Mouse (Mus musculus): ENCODE data around the gene Abtb2.

Abtb2 gene

GRCm38 (mm10) chr2:103622950-103623349, 56.8 kb downstream of the Abtb2 start:
- DNase-seq = no peak

- DNase-seq = no peak
Observed at GRCm38 (mm10) chr2:103625349-103625932, 59.3 kb downstream of the Abtb2 start.

- peak; percentile 33 for DNase-seq
Observed at GRCm38 (mm10) chr2:103627101-103627500, 61.0 kb downstream of the Abtb2 start.

- DNase-seq = no peak
Observed at GRCm38 (mm10) chr2:103629956-103630355, 63.8 kb downstream of the Abtb2 start.

GRCm38 (mm10) chr2:103631293-103631717, 65.2 kb downstream of the Abtb2 start:
- no peak for DNase-seq

- no peak for DNase-seq
Observed at GRCm38 (mm10) chr2:103632136-103632925, 66.2 kb downstream of the Abtb2 start.

GRCm38 (mm10) chr2:103632926-103633250, 66.8 kb downstream of the Abtb2 start:
- no peak for DNase-seq

- DNase-seq = no peak
Observed at GRCm38 (mm10) chr2:103635731-103636487, 69.8 kb downstream of the Abtb2 start.

- DNase-seq = no peak
Observed at GRCm38 (mm10) chr2:103637385-103637784, 71.3 kb downstream of the Abtb2 start.

- no peak for DNase-seq
Observed at GRCm38 (mm10) chr2:103637943-103638342, 71.8 kb downstream of the Abtb2 start.

- DNase-seq = no peak
Observed at GRCm38 (mm10) chr2:103639701-103640100, 73.6 kb downstream of the Abtb2 start.

- no peak for DNase-seq
Observed at GRCm38 (mm10) chr2:103640861-103641260, 74.8 kb downstream of the Abtb2 start.

GRCm38 (mm10) chr2:103643584-103644211, 77.6 kb downstream of the Abtb2 start:
- no peak for DNase-seq

- no peak for DNase-seq
Observed at GRCm38 (mm10) chr2:103644418-103644817, 78.3 kb downstream of the Abtb2 start.

- DNase-seq = no peak
Observed at GRCm38 (mm10) chr2:103650314-103650879, 84.3 kb downstream of the Abtb2 start.

- no peak for DNase-seq
Observed at GRCm38 (mm10) chr2:103652121-103652520, 86.0 kb downstream of the Abtb2 start.

GRCm38 (mm10) chr2:103655037-103655436, 88.9 kb downstream of the Abtb2 start:
- no peak for DNase-seq

GRCm38 (mm10) chr2:103656028-103656427, 89.9 kb downstream of the Abtb2 start:
- no peak for DNase-seq

- no peak for DNase-seq
Observed at GRCm38 (mm10) chr2:103659167-103659566, 93.1 kb downstream of the Abtb2 start.

- no peak for DNase-seq
Observed at GRCm38 (mm10) chr2:103659648-103660556, 93.8 kb downstream of the Abtb2 start.

- DNase-seq = no peak
Observed at GRCm38 (mm10) chr2:103661696-103662095, 95.6 kb downstream of the Abtb2 start.

- DNase-seq = peak; percentile 63
Observed at GRCm38 (mm10) chr2:103662121-103662520, 96.0 kb downstream of the Abtb2 start.
